Mouse (Mus musculus) layer of hippocampus, postnatal 36 days (tissue): ENCODE data around the gene Il2ra. TPM values are rescaled to one million over a fixed set of nuclear protein-coding genes. Genes with fewer than 3 reads are reported as not detected.
"Not testable (repeated sequence)": the region's sequence is repeated elsewhere in the genome, so short reads cannot be mapped to it uniquely, and the experiment has no call there.

Experiments
- DNase-seq, 2 experiments: peaks; one replicate each; pipeline ENCODE4 v3.0.0; 2022
- total RNA-seq, 2 experiments: library from RNA; stranded (reverse); gene quantifications; 2 replicates each; pipeline ENCODE4 v1.2.3; 2021

Il2ra gene
- total RNA-seq, 2 experiments from 2014 or later = 0.10 to 0.35 TPM

GRCm38 (mm10) chr2:11706030-11706745, 63.6 kb downstream of the Il2ra start:
- no peak for DNase-seq

- DNase-seq = no peak
Measured at GRCm38 (mm10) chr2:11706746-11707065, 64.1 kb downstream of the Il2ra start.

GRCm38 (mm10) chr2:11708538-11708937, 65.9 kb downstream of the Il2ra start:
- DNase-seq = no peak

GRCm38 (mm10) chr2:11710101-11710500, 67.5 kb downstream of the Il2ra start:
- not testable (repeated sequence) for DNase-seq

GRCm38 (mm10) chr2:11712483-11712990, 69.9 kb downstream of the Il2ra start:
- no peak for DNase-seq

- no peak for DNase-seq
Measured at GRCm38 (mm10) chr2:11713021-11713420, 70.4 kb downstream of the Il2ra start.

- DNase-seq = peak; percentile 3 to 16
Measured at GRCm38 (mm10) chr2:11714535-11714934, 71.9 kb downstream of the Il2ra start.

- DNase-seq = no peak
Measured at GRCm38 (mm10) chr2:11718573-11718972, 76.0 kb downstream of the Il2ra start.

- DNase-seq = no peak
Measured at GRCm38 (mm10) chr2:11722564-11722963, 80.0 kb downstream of the Il2ra start.

GRCm38 (mm10) chr2:11727574-11727973, 85.0 kb downstream of the Il2ra start:
- DNase-seq = no peak

GRCm38 (mm10) chr2:11729091-11729490, 86.5 kb downstream of the Il2ra start:
- DNase-seq = no peak

- no peak for DNase-seq
Measured at GRCm38 (mm10) chr2:11732978-11733377, 90.4 kb downstream of the Il2ra start.

- no peak for DNase-seq
Measured at GRCm38 (mm10) chr2:11735853-11736252, 93.2 kb downstream of the Il2ra start.

- no peak for DNase-seq
Measured at GRCm38 (mm10) chr2:11738794-11739193, 96.2 kb downstream of the Il2ra start.

- no peak for DNase-seq
Measured at GRCm38 (mm10) chr2:11739516-11740051, 97.0 kb downstream of the Il2ra start.

Other genes starting within 250 kb of the Il2ra start
- gene Pfkfb3, start 88.7 kb upstream of the Il2ra start, total RNA-seq = 10 to 100 TPM; 41.6 to 43.2 TPM
- gene Rbm17, start 38.7 kb upstream of the Il2ra start, total RNA-seq = 10 to 100 TPM; 72.4 to 86.0 TPM
- not detected for gene Gm17490, start 16.5 kb upstream of the Il2ra start, total RNA-seq
- gene Il15ra, start 62.5 kb downstream of the Il2ra start, total RNA-seq = 1 to 10 TPM; 5.3 to 8.4 TPM
- 10 to 100 TPM; 80.3 to 86.1 TPM for gene Fbh1, start 134.8 kb downstream of the Il2ra start, total RNA-seq
- 10 to 100 TPM; 50.1 to 55.8 TPM for gene Ankrd16, start 135.1 kb downstream of the Il2ra start, total RNA-seq